Mouse (Mus musculus): ENCODE data around the gene Calhm1.

Calhm1 gene

GRCm38 (mm10) chr19:47144154-47144553 is at the start of gene Calhm1:
Gene Calhm1 (minus strand): TSS chr19:47144254.
- no peak for DNase-seq (ENCODE audit: low spot score)

GRCm38 (mm10) chr19:47192158-47192557 is 48.1 kb upstream of the Calhm1 start:
- no peak for DNase-seq (ENCODE audit: low spot score)

- DNase-seq (ENCODE audit: low spot score) = no peak
Observed at GRCm38 (mm10) chr19:47188515-47189128, 44.6 kb upstream of the Calhm1 start.

- no peak for DNase-seq (ENCODE audit: low spot score)
Observed at GRCm38 (mm10) chr19:47186514-47187275, 42.6 kb upstream of the Calhm1 start.

GRCm38 (mm10) chr19:47184736-47185135 is 40.7 kb upstream of the Calhm1 start:
- no peak for DNase-seq (ENCODE audit: low spot score)

GRCm38 (mm10) chr19:47184221-47184620 is 40.2 kb upstream of the Calhm1 start:
- no peak for DNase-seq (ENCODE audit: low spot score)

GRCm38 (mm10) chr19:47180011-47180410 is 36.0 kb upstream of the Calhm1 start:
- no peak for DNase-seq (ENCODE audit: low spot score)

GRCm38 (mm10) chr19:47179272-47179809 is 35.3 kb upstream of the Calhm1 start:
- DNase-seq (ENCODE audit: low spot score) = no peak

GRCm38 (mm10) chr19:47178431-47179271 is 34.6 kb upstream of the Calhm1 start, which contains the start of gene Neurl1a:
Gene Neurl1a (plus strand): TSS chr19:47178820.
- DNase-seq (ENCODE audit: low spot score) = peak; percentile 13

- DNase-seq (ENCODE audit: low spot score) = no peak
Observed at GRCm38 (mm10) chr19:47178001-47178400, 33.9 kb upstream of the Calhm1 start.

GRCm38 (mm10) chr19:47176916-47177505 is 33.0 kb upstream of the Calhm1 start:
- no peak for DNase-seq (ENCODE audit: low spot score)

GRCm38 (mm10) chr19:47175472-47175871 is 31.4 kb upstream of the Calhm1 start:
- no peak for DNase-seq (ENCODE audit: low spot score)

GRCm38 (mm10) chr19:47174515-47174914 is 30.5 kb upstream of the Calhm1 start:
- no peak for DNase-seq (ENCODE audit: low spot score)

- peak; percentile 76 for DNase-seq (ENCODE audit: low spot score)
Observed at GRCm38 (mm10) chr19:47168793-47169412, 24.8 kb upstream of the Calhm1 start.

- peak; percentile 47 for DNase-seq (ENCODE audit: low spot score)
Observed at GRCm38 (mm10) chr19:47168223-47168622, 24.2 kb upstream of the Calhm1 start.

GRCm38 (mm10) chr19:47167617-47168214 is 23.7 kb upstream of the Calhm1 start:
- no peak for DNase-seq (ENCODE audit: low spot score)

- DNase-seq (ENCODE audit: low spot score) = no peak
Observed at GRCm38 (mm10) chr19:47166758-47167157, 22.7 kb upstream of the Calhm1 start.

GRCm38 (mm10) chr19:47163176-47163744 is 19.2 kb upstream of the Calhm1 start:
- DNase-seq (ENCODE audit: low spot score) = no peak

GRCm38 (mm10) chr19:47161669-47162068 is 17.6 kb upstream of the Calhm1 start:
- no peak for DNase-seq (ENCODE audit: low spot score)

GRCm38 (mm10) chr19:47157664-47158063 is 13.6 kb upstream of the Calhm1 start, which contains the start of gene Calhm3:
Gene Calhm3 (minus strand): TSS chr19:47157764.
- no peak for DNase-seq (ENCODE audit: low spot score)

GRCm38 (mm10) chr19:47153767-47154166 is 9.7 kb upstream of the Calhm1 start:
- DNase-seq (ENCODE audit: low spot score) = no peak

All from testis, postnatal 14 days (tissue).